Mouse (Mus musculus) thymus, postnatal 0 days (tissue): ENCODE results near the gene Lrrc46. TPM values are rescaled to one million over a fixed set of nuclear protein-coding genes. Genes with fewer than 3 reads are reported as not detected.

Experiments
- microRNA-seq: library from miRNA; unstranded; fragments of <30 nt; microRNA quantifications from one replicate; pipeline ENCODE4, GENCODE M21; 2016; ENCODE audit warnings: borderline number of aligned reads
- polyA plus RNA-seq: library from polyadenylated mRNA; unstranded; fragments of >200 nt; fragmentation: Nextera tagmentation; extraction: Ambion mirVana; gene quantifications from 2 replicates; pipeline ENCODE4 v1.2.1, GENCODE M21; 2015

Lrrc46 gene
- polyA plus RNA-seq, 1 experiment from 2014 or later, result 0.83 TPM

Small RNA genes lying within 50 kb of the gene (microRNA-seq; reads per million reads assigned to microRNA genes)
- gene Mir8103, result 1.2 reads per million

Other genes with a start within 250 kb of the Lrrc46 start
- gene Nfe2l1, start 211.4 kb downstream of the Lrrc46 start, polyA plus RNA-seq, result 34.9 and 40.6 TPM in 2 replicates
- gene Copz2, start 191.5 kb downstream of the Lrrc46 start, polyA plus RNA-seq, result 55.8 and 60.7 TPM in 2 replicates
- gene Cdk5rap3, start 124.9 kb downstream of the Lrrc46 start, polyA plus RNA-seq, result 105 and 116 TPM in 2 replicates
- 1.0 and 1.5 TPM in 2 replicates for gene Prr15l, start 113.3 kb downstream of the Lrrc46 start, polyA plus RNA-seq
- 39.0 and 39.5 TPM in 2 replicates for gene Pnpo, start 97.4 kb downstream of the Lrrc46 start, polyA plus RNA-seq
- 19.2 and 21.9 TPM in 2 replicates for gene Sp2, start 58.4 kb downstream of the Lrrc46 start, polyA plus RNA-seq
- gene Sp6, start 28.0 kb downstream of the Lrrc46 start, polyA plus RNA-seq, result 1.7 TPM in 2 replicates
- 23.1 and 25.8 TPM in 2 replicates for gene Scrn2, start 11.5 kb downstream of the Lrrc46 start, polyA plus RNA-seq
- gene Mrpl10, start 153 bp upstream of the Lrrc46 start, polyA plus RNA-seq, result 72.4 and 72.8 TPM in 2 replicates
- 9.9 and 11.6 TPM in 2 replicates for gene Osbpl7, start 9.2 kb upstream of the Lrrc46 start, polyA plus RNA-seq
- gene Tbx21, start 73.9 kb upstream of the Lrrc46 start, polyA plus RNA-seq, result 1.3 and 1.9 TPM in 2 replicates
- gene Tbkbp1, start 110.1 kb upstream of the Lrrc46 start, polyA plus RNA-seq, result 0.82 and 0.98 TPM in 2 replicates
- 37.0 and 39.8 TPM in 2 replicates for gene Kpnb1, start 146.5 kb upstream of the Lrrc46 start, polyA plus RNA-seq
- gene Npepps, start 239.2 kb upstream of the Lrrc46 start, polyA plus RNA-seq, result 57.2 and 64.4 TPM in 2 replicates